Mouse (Mus musculus): ENCODE measurements at regions not wholly inside any gene's neighbourhood (a gene's known extent, or its start where the extent isn't known, plus 50 kb on each side); places are given as distances from the start of the nearest gene placed in this dataset.

DNA sequence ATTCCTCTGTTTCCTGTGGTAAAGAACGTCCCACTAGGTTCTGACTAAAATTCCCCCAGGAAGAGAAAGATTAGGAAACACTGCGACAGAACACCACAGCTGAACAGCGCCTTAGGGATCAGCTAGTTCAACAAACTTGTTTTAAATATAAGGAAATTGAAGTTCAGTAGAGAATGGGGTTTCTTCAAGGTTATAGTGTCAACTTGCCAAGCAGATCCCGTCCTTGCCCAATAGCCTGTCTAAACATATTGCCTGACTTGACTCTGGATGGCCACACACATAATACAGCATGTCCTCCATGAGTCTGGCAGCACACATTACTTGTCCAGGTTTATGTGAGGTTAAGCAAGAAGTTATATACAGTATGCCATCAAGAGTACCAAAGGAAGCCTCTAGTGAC is 135.4 kb upstream of the Bcl6 start:
- Histone ChIP-seq H3K9ac (ENCODE audit: low read depth, poor library complexity, severe bottlenecking) (no peak overlapping the region), H3K27ac (ENCODE audit: insufficient read depth, low read length) (no peak overlapping the region), H3K4me3 (ENCODE audit: low read depth, low read length) (no peak overlapping the region), H3K9me3 (replicated peaks; ENCODE audit: control insufficient read depth, insufficient read depth, low read length, poor library complexity, severe bottlenecking) (no peaks in the 10 kb centered on the region), H3K4me1 (ENCODE audit: control insufficient read depth, insufficient read depth, low read length) (no peaks in the 10 kb centered on the region), H3K27me3 (ENCODE audit: control insufficient read depth, insufficient read depth, low read length, poor library complexity, severe bottlenecking) (no peaks in the 10 kb centered on the region), H3K36me3 (ENCODE audit: control insufficient read depth, insufficient read depth, low read length, poor library complexity, severe bottlenecking) (no peaks in the 10 kb centered on the region)
- TF ChIP-seq POLR2A (IDR thresholded peaks at IDR 0.05; ENCODE audit: insufficient read depth, low read length) (no peak), CTCF (IDR thresholded peaks at IDR 0.05; ENCODE audit: low read depth, low read length) (no peak), EP300 (IDR thresholded peaks at IDR 0.05; ENCODE audit: insufficient read depth, low read depth, low read length) (no peak)

DNA sequence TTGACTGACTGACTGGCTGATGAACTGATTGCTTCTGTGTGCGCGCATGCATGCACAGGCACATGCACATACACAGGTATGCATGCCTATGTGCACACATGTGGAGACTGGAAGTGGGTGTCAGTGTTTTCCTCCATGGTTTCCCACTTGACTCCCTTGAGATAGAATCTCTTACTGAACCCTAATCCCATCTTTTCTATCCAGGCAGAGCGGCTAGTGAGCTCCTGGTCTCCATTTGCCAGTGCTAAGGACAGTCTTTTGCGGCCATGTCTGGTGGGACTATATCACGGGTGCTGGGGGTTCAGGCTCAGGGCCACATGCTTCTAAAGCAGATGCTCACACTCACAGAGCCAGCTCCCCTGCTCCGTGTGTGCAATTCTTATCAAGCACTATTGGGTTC is 133.0 kb upstream of the Bcl6 start:
- H3K4me3 ChIP-seq (ENCODE audit: low read depth, low read length), result no peak overlapping the region
- no peak overlapping the region for H3K27ac ChIP-seq (ENCODE audit: insufficient read depth, low read length)
- H3K9me3 ChIP-seq (replicated peaks; ENCODE audit: control insufficient read depth, insufficient read depth, low read length, poor library complexity, severe bottlenecking), result no peaks in the 10 kb centered on the region
- H3K36me3 ChIP-seq (ENCODE audit: control insufficient read depth, insufficient read depth, low read length, poor library complexity, severe bottlenecking), result no peaks in the 10 kb centered on the region
- H3K27me3 ChIP-seq (ENCODE audit: control insufficient read depth, insufficient read depth, low read length, poor library complexity, severe bottlenecking), result no peaks in the 10 kb centered on the region
- no peaks in the 10 kb centered on the region for H3K4me1 ChIP-seq (ENCODE audit: control insufficient read depth, insufficient read depth, low read length)
- no peak overlapping the region for H3K9ac ChIP-seq (ENCODE audit: low read depth, poor library complexity, severe bottlenecking)
- TF ChIP-seq EP300 (IDR thresholded peaks at IDR 0.05; ENCODE audit: insufficient read depth, low read depth, low read length), result no peak
- no peak for TF ChIP-seq POLR2A (IDR thresholded peaks at IDR 0.05; ENCODE audit: insufficient read depth, low read length)
- TF ChIP-seq CTCF (IDR thresholded peaks at IDR 0.05; ENCODE audit: low read depth, low read length), result no peak

- no peaks in the 10 kb centered on the region for H3K27me3 ChIP-seq (ENCODE audit: control insufficient read depth, insufficient read depth, low read length, poor library complexity, severe bottlenecking)
- H3K27ac ChIP-seq (ENCODE audit: insufficient read depth, low read length), result no peak overlapping the region
- no peaks in the 10 kb centered on the region for H3K36me3 ChIP-seq (ENCODE audit: control insufficient read depth, insufficient read depth, low read length, poor library complexity, severe bottlenecking)
- no peak overlapping the region for H3K9ac ChIP-seq (ENCODE audit: low read depth, poor library complexity, severe bottlenecking)
- H3K9me3 ChIP-seq (replicated peaks; ENCODE audit: control insufficient read depth, insufficient read depth, low read length, poor library complexity, severe bottlenecking), result no peaks in the 10 kb centered on the region
- H3K4me1 ChIP-seq (ENCODE audit: control insufficient read depth, insufficient read depth, low read length), result no peaks in the 10 kb centered on the region
- TF ChIP-seq EP300 (IDR thresholded peaks at IDR 0.05; ENCODE audit: insufficient read depth, low read depth, low read length) (no peak), CTCF (IDR thresholded peaks at IDR 0.05; ENCODE audit: low read depth, low read length) (no peak), POLR2A (IDR thresholded peaks at IDR 0.05; ENCODE audit: insufficient read depth, low read length) (no peak)
- no peak overlapping the region for H3K4me3 ChIP-seq (ENCODE audit: low read depth, low read length)
These were observed 132.2 kb upstream of the Bcl6 start for GRCm38 (mm10) chr16:24120836-24121235.

GRCm38 (mm10) chr16:24118487-24118886 is 129.8 kb upstream of the Bcl6 start:
- H3K27ac ChIP-seq (ENCODE audit: insufficient read depth, low read length), result no peak overlapping the region
- no peak for TF ChIP-seq CTCF (IDR thresholded peaks at IDR 0.05; ENCODE audit: low read depth, low read length)
- TF ChIP-seq EP300 (IDR thresholded peaks at IDR 0.05; ENCODE audit: insufficient read depth, low read depth, low read length), result no peak
- TF ChIP-seq POLR2A (IDR thresholded peaks at IDR 0.05; ENCODE audit: insufficient read depth, low read length), result no peak
- H3K27me3 ChIP-seq (ENCODE audit: control insufficient read depth, insufficient read depth, low read length, poor library complexity, severe bottlenecking), result no peaks in the 10 kb centered on the region

GRCm38 (mm10) chr16:24102854-24103690 is 114.4 kb upstream of the Bcl6 start:
- H3K4me1 ChIP-seq (ENCODE audit: control insufficient read depth, insufficient read depth, low read length), result no peaks in the 10 kb centered on the region
- no peak for TF ChIP-seq EP300 (IDR thresholded peaks at IDR 0.05; ENCODE audit: insufficient read depth, low read depth, low read length)
- TF ChIP-seq POLR2A (IDR thresholded peaks at IDR 0.05; ENCODE audit: insufficient read depth, low read length), result no peak
- TF ChIP-seq CTCF (IDR thresholded peaks at IDR 0.05; ENCODE audit: low read depth, low read length), result no peak
- H3K27me3 ChIP-seq (ENCODE audit: control insufficient read depth, insufficient read depth, low read length, poor library complexity, severe bottlenecking), result no peaks in the 10 kb centered on the region; the same call in 1 of the 2 replicates
- H3K27ac ChIP-seq (ENCODE audit: insufficient read depth, low read length), result no peak overlapping the region
- no peak overlapping the region for H3K4me3 ChIP-seq (ENCODE audit: low read depth, low read length)
- H3K9ac ChIP-seq (ENCODE audit: low read depth, poor library complexity, severe bottlenecking), result no peak overlapping the region
- H3K36me3 ChIP-seq (ENCODE audit: control insufficient read depth, insufficient read depth, low read length, poor library complexity, severe bottlenecking), result no peaks in the 10 kb centered on the region
- H3K9me3 ChIP-seq (replicated peaks; ENCODE audit: control insufficient read depth, insufficient read depth, low read length, poor library complexity, severe bottlenecking), result no peaks in the 10 kb centered on the region

More at GRCm38 (mm10) chr16:24118487-24118886, 129.8 kb upstream of the Bcl6 start:
- Histone ChIP-seq H3K4me1 (ENCODE audit: control insufficient read depth, insufficient read depth, low read length) (no peaks in the 10 kb centered on the region), H3K4me3 (ENCODE audit: low read depth, low read length) (no peak overlapping the region), H3K9ac (ENCODE audit: low read depth, poor library complexity, severe bottlenecking) (no peak overlapping the region), H3K9me3 (replicated peaks; ENCODE audit: control insufficient read depth, insufficient read depth, low read length, poor library complexity, severe bottlenecking) (no peaks in the 10 kb centered on the region), H3K36me3 (ENCODE audit: control insufficient read depth, insufficient read depth, low read length, poor library complexity, severe bottlenecking) (no peaks in the 10 kb centered on the region)

DNA sequence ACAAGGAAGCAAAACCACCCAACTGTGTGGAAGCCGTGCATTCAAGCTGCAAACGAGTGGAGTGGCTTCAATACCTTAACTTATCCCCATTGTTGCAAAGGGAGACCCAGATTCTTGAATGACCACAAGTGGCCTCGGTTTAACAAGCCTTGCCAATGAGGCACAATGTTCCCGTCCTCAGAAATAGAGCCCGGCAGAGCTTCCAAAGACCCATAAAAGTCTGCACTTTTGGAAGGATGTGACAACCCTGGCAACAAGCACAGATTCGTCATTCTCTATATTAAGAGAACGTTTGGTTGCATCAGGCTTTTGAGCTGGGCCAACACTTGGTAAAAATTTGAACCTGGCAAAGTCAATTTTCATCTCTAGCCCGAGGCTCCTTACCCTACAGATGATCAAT is 108.9 kb upstream of the Bcl6 start:
- Histone ChIP-seq H3K27me3 (ENCODE audit: control insufficient read depth, insufficient read depth, low read length, poor library complexity, severe bottlenecking) (no peaks in the 10 kb centered on the region), H3K9ac (ENCODE audit: low read depth, poor library complexity, severe bottlenecking) (no peak overlapping the region), H3K27ac (ENCODE audit: insufficient read depth, low read length) (no peak overlapping the region), H3K4me1 (ENCODE audit: control insufficient read depth, insufficient read depth, low read length) (no peaks in the 10 kb centered on the region), H3K36me3 (ENCODE audit: control insufficient read depth, insufficient read depth, low read length, poor library complexity, severe bottlenecking) (no peaks in the 10 kb centered on the region), H3K9me3 (replicated peaks; ENCODE audit: control insufficient read depth, insufficient read depth, low read length, poor library complexity, severe bottlenecking) (no peaks in the 10 kb centered on the region), H3K4me3 (ENCODE audit: low read depth, low read length) (no peak overlapping the region)
- TF ChIP-seq EP300 (IDR thresholded peaks at IDR 0.05; ENCODE audit: insufficient read depth, low read depth, low read length) (no peak), CTCF (IDR thresholded peaks at IDR 0.05; ENCODE audit: low read depth, low read length) (no peak), POLR2A (IDR thresholded peaks at IDR 0.05; ENCODE audit: insufficient read depth, low read length) (no peak)

All from ES-Bruce4 (cell line).